Mouse (Mus musculus): ENCODE measurements around the gene E030018B13Rik.

The E030018B13Rik gene

GRCm38 (mm10) chr7:63918771-63919768, 2.4 kb downstream of the E030018B13Rik start:
- peak in 1 of 2 experiments; percentile 83 for DNase-seq

- DNase-seq = peak in 1 of 2 experiments; percentile 58
These were observed 5.4 kb downstream of the E030018B13Rik start for GRCm38 (mm10) chr7:63921909-63922562.

GRCm38 (mm10) chr7:63922571-63922970, 5.9 kb downstream of the E030018B13Rik start:
- peak in 1 of 2 experiments; percentile 37 for DNase-seq

GRCm38 (mm10) chr7:63922975-63923374, 6.3 kb downstream of the E030018B13Rik start:
- peak in 1 of 2 experiments; percentile 31 for DNase-seq

- peak in 1 of 2 experiments; percentile 67 for DNase-seq
These were observed 7.5 kb downstream of the E030018B13Rik start for GRCm38 (mm10) chr7:63924151-63924550.

- DNase-seq = peak; percentile 92 to 95
These were observed 8.2 kb downstream of the E030018B13Rik start for GRCm38 (mm10) chr7:63924747-63925412.

- DNase-seq = peak; percentile 67 to 94
These were observed 9.0 kb downstream of the E030018B13Rik start for GRCm38 (mm10) chr7:63925413-63926360.

GRCm38 (mm10) chr7:63926492-63926891, 9.8 kb downstream of the E030018B13Rik start:
- peak in 1 of 2 experiments; percentile 41 for DNase-seq

- peak in 1 of 2 experiments; percentile 1 for DNase-seq
These were observed 10.5 kb downstream of the E030018B13Rik start for GRCm38 (mm10) chr7:63927121-63927520.

GRCm38 (mm10) chr7:63929080-63929479, 12.4 kb downstream of the E030018B13Rik start:
- DNase-seq = peak; percentile 80 to 90

- DNase-seq = no peak
These were observed 13.5 kb downstream of the E030018B13Rik start for GRCm38 (mm10) chr7:63930132-63930531.

GRCm38 (mm10) chr7:63930766-63931165, 14.1 kb downstream of the E030018B13Rik start:
- DNase-seq = peak in 1 of 2 experiments; percentile 53

- DNase-seq = no peak
These were observed 15.8 kb downstream of the E030018B13Rik start for GRCm38 (mm10) chr7:63932461-63932860.

- no peak for DNase-seq
These were observed 17.2 kb downstream of the E030018B13Rik start for GRCm38 (mm10) chr7:63933905-63934304.

- peak in 1 of 2 experiments; percentile 63 for DNase-seq
These were observed 17.9 kb downstream of the E030018B13Rik start for GRCm38 (mm10) chr7:63934530-63934929.

GRCm38 (mm10) chr7:63935809-63936187, 19.1 kb downstream of the E030018B13Rik start:
- peak in 1 of 2 experiments; percentile 55 for DNase-seq

- peak; percentile 88 to 95 for DNase-seq
These were observed 19.7 kb downstream of the E030018B13Rik start for GRCm38 (mm10) chr7:63936188-63936985.

GRCm38 (mm10) chr7:63936986-63937235, 20.3 kb downstream of the E030018B13Rik start:
- DNase-seq = no peak

- peak; percentile 87 to 96 for DNase-seq
These were observed 20.8 kb downstream of the E030018B13Rik start for GRCm38 (mm10) chr7:63937236-63938065.

All from kidney, postnatal 25 days (tissue).